Mouse (Mus musculus): ENCODE measurements around the gene Trim13. TPM values are rescaled to one million over a fixed set of nuclear protein-coding genes. Genes with fewer than 3 reads are reported as not detected.

Trim13 gene
- polyA plus RNA-seq, 1 experiment from 2014 or later, result 40.5 TPM

- H3K4me3 ChIP-seq, result no peak overlapping the region
- H3K4me1 ChIP-seq, result no peaks in the 10 kb centered on the region
- no peak overlapping the region for H3K27ac ChIP-seq
- H3K27me3 ChIP-seq, result no peaks in the 10 kb centered on the region
- 0 out of 2 replicates have a peak, but pooled peaks cover 3% of the 10 kb centered on the region for H3K36me3 ChIP-seq
- no peaks in the 10 kb centered on the region for H3K9me3 ChIP-seq (replicated peaks)
- H3K9ac ChIP-seq, result no peak overlapping the region
- no peak overlapping the region for H3K4me2 ChIP-seq (replicated peaks)
- ATAC-seq (ENCODE audit: low FRiP score), result no peak
Observed at GRCm38 (mm10) chr14:61635969-61636368, 37.9 kb downstream of the Trim13 start.

GRCm38 (mm10) chr14:61642668-61643067 is 44.6 kb downstream of the Trim13 start:
- H3K27ac ChIP-seq, result no peak overlapping the region
- 68% methylated on average over 1 of the region's 1 CpGs for WGBS

GRCm38 (mm10) chr14:61645547-61645946 is 47.5 kb downstream of the Trim13 start:
- Histone ChIP-seq H3K4me1 (no peaks in the 10 kb centered on the region), H3K9ac (no peak overlapping the region), H3K4me3 (no peak overlapping the region), H3K36me3 (no peaks in the 10 kb centered on the region), H3K4me2 (replicated peaks) (0 out of 2 replicates have a peak overlapping the region, but pooled peaks have one; percentile 30), H3K27me3 (no peaks in the 10 kb centered on the region), H3K9me3 (replicated peaks) (no peaks in the 10 kb centered on the region), H3K27ac (no peak overlapping the region)
- ATAC-seq (ENCODE audit: low FRiP score), result no peak
- WGBS, result 31% methylated on average over 1 of the region's 1 CpGs

More at GRCm38 (mm10) chr14:61642668-61643067, 44.6 kb downstream of the Trim13 start:
- Histone ChIP-seq H3K9ac (no peak overlapping the region), H3K4me1 (no peaks in the 10 kb centered on the region), H3K36me3 (no peaks in the 10 kb centered on the region), H3K27me3 (no peaks in the 10 kb centered on the region), H3K9me3 (replicated peaks) (no peaks in the 10 kb centered on the region), H3K4me2 (replicated peaks) (no peak overlapping the region), H3K4me3 (no peak overlapping the region)
- ATAC-seq (ENCODE audit: low FRiP score), result no peak

GRCm38 (mm10) chr14:61647182-61647880 is 49.3 kb downstream of the Trim13 start:
- peak overlapping the region; percentile 73 for H3K4me2 ChIP-seq (replicated peaks)
- WGBS, result under 1% methylated on average over 24 of the region's 24 CpGs
- H3K27ac ChIP-seq, result peak overlapping the region; percentile 90
- no peaks in the 10 kb centered on the region for H3K4me1 ChIP-seq
- peak overlapping the region; percentile 96 for H3K9ac ChIP-seq
- H3K27me3 ChIP-seq, result no peaks in the 10 kb centered on the region
- no peaks in the 10 kb centered on the region for H3K9me3 ChIP-seq (replicated peaks)
- H3K36me3 ChIP-seq, result no peaks in the 10 kb centered on the region
- ATAC-seq (ENCODE audit: low FRiP score), result no peak
- H3K4me3 ChIP-seq, result peak overlapping the region; percentile 85

GRCm38 (mm10) chr14:61647881-61648684 is 50.0 kb downstream of the Trim13 start:
- peak; percentile 73 for ATAC-seq (ENCODE audit: low FRiP score)
- WGBS, result under 1% methylated on average over 60 of the region's 95 CpGs
- H3K4me1 ChIP-seq, result no peaks in the 10 kb centered on the region
- peak overlapping the region; percentile 96 for H3K9ac ChIP-seq
- H3K36me3 ChIP-seq, result no peaks in the 10 kb centered on the region
- no peaks in the 10 kb centered on the region for H3K9me3 ChIP-seq (replicated peaks)
- H3K27ac ChIP-seq, result peak overlapping the region; percentile 90
- peak overlapping the region; percentile 73 for H3K4me2 ChIP-seq (replicated peaks)
- no peaks in the 10 kb centered on the region for H3K27me3 ChIP-seq
- H3K4me3 ChIP-seq, result peak overlapping the region; percentile 85

- WGBS, result 3% methylated on average over 62 of the region's 62 CpGs
- ATAC-seq (ENCODE audit: low FRiP score), result peak; percentile 94
- no peaks in the 10 kb centered on the region for H3K36me3 ChIP-seq
- H3K4me1 ChIP-seq, result no peaks in the 10 kb centered on the region
- peak overlapping the region; percentile 96 for H3K9ac ChIP-seq
- H3K4me3 ChIP-seq, result peak overlapping the region; percentile 85
- no peaks in the 10 kb centered on the region for H3K27me3 ChIP-seq
- peak overlapping the region; percentile 90 for H3K27ac ChIP-seq
- no peaks in the 10 kb centered on the region for H3K9me3 ChIP-seq (replicated peaks)
- peak overlapping the region; percentile 73 for H3K4me2 ChIP-seq (replicated peaks)
Observed at GRCm38 (mm10) chr14:61648685-61649504, 50.8 kb downstream of the Trim13 start.

GRCm38 (mm10) chr14:61650291-61650960 is 52.4 kb downstream of the Trim13 start:
- WGBS, result 39% methylated on average over 9 of the region's 9 CpGs
- Histone ChIP-seq H3K27me3 (no peaks in the 10 kb centered on the region), H3K27ac (no peak overlapping the region), H3K4me1 (no peaks in the 10 kb centered on the region), H3K4me2 (replicated peaks) (no peak overlapping the region), H3K9me3 (replicated peaks) (no peaks in the 10 kb centered on the region), H3K9ac (no peak overlapping the region), H3K4me3 (no peak overlapping the region), H3K36me3 (no peaks in the 10 kb centered on the region)
- no peak for ATAC-seq (ENCODE audit: low FRiP score)

MicroRNA genes within 50 kb of the gene (microRNA counts, 519-probe panel; counts per million panel counts)
- microRNA mmu-miR-15a (6,090 counts per million, percentile 97 among the panel's probes with 10 or more counts), microRNA mmu-miR-16 (6,550 counts per million, percentile 98 among the panel's probes with 10 or more counts)

Small RNAs within 50 kb of the gene (microRNA-seq; reads per million reads assigned to microRNA genes)
- gene Mir15a (3,882 reads per million, percentile 87 among the genes with 10 or more reads in this experiment), gene Mir16-1 (2,875 reads per million, percentile 84 among the genes with 10 or more reads in this experiment)

Other genes with a start within 250 kb of the Trim13 start
- gene Ebpl, start 237.8 kb upstream of the Trim13 start, polyA plus RNA-seq (2016; fragmentation: Nextera tagmentation; extraction: Ambion mirVana), result 10.8 and 11.5 TPM in 2 replicates
- gene Kpna3, start 158.4 kb upstream of the Trim13 start, polyA plus RNA-seq (2016; fragmentation: Nextera tagmentation; extraction: Ambion mirVana), result 80.7 and 87.1 TPM in 2 replicates
- 20.4 and 20.8 TPM in 2 replicates for gene Spryd7, start 41.4 kb upstream of the Trim13 start, polyA plus RNA-seq (2016; fragmentation: Nextera tagmentation; extraction: Ambion mirVana)
- 1.8 and 2.9 TPM in 2 replicates for gene Kcnrg, start 9.2 kb downstream of the Trim13 start, polyA plus RNA-seq (2016; fragmentation: Nextera tagmentation; extraction: Ambion mirVana)